Mouse (Mus musculus) cerebellum, adult 2 months (tissue): ENCODE measurements around the gene Cep85l. TPM values are rescaled to one million over a fixed set of nuclear protein-coding genes. Genes with fewer than 3 reads are reported as not detected.

Experiments
- DNase-seq, 2 experiments: peaks; one replicate each; pipeline ENCODE4 v3.0.0; 2021
- H3K27ac ChIP-seq: fragments of 200-500 bp; 2 replicates; pipeline ENCODE4 v1.5.1; 2012; ENCODE audit warnings: low read length, control low read depth, inconsistent platforms; ENCODE audit not compliant: insufficient read depth
- H3K27me3 ChIP-seq: fragments of 200-500 bp; 2 replicates; pipeline ENCODE4 v1.6.1; 2012; ENCODE audit warnings: inconsistent platforms, mild to moderate bottlenecking, low read length, moderate library complexity; ENCODE audit not compliant: control insufficient read depth, insufficient read depth
- H3K4me1 ChIP-seq: fragments of 200-500 bp; 2 replicates; pipeline ENCODE4 v1.6.1; 2011; ENCODE audit warnings: low read length; ENCODE audit not compliant: control insufficient read depth, insufficient read depth
- H3K4me3 ChIP-seq: fragments of 200-500 bp; replicated peaks from 2 replicates; pipeline ENCODE3; 2011; ENCODE audit warnings: mild to moderate bottlenecking, low read depth, low read length, control low read depth; ENCODE audit not compliant: insufficient read depth
- CTCF ChIP-seq: fragments of 200-500 bp; IDR thresholded peaks from 2 replicates; pipeline ENCODE4 v1.5.1; 2011; ENCODE audit warnings: low read depth, mild to moderate bottlenecking, control low read depth, low read length, moderate library complexity, borderline replicate concordance; ENCODE audit not compliant: insufficient read depth
- POLR2A ChIP-seq: fragments of 200-500 bp; IDR thresholded peaks from 2 replicates; pipeline ENCODE4 v1.6.1; 2011; ENCODE audit warnings: low read length, control low read depth, borderline replicate concordance; ENCODE audit not compliant: insufficient read depth
- WGBS: fragments of 180-500 bp; shearing (Covaris S2); methylation state at CpG from one replicate; pipeline ENCODE4 v1.1.7; 2018; 5-methylcytosine and 5-hydroxymethylcytosine counted together
- polyA plus RNA-seq: library from polyadenylated mRNA; depleted of rRNA; stranded (reverse); fragments of >200 nt; gene quantifications from 2 replicates; pipeline ENCODE4 v1.2.3, GENCODE M21; 2012

The Cep85l gene
- polyA plus RNA-seq, 1 experiment = 8.9 TPM

DNA sequence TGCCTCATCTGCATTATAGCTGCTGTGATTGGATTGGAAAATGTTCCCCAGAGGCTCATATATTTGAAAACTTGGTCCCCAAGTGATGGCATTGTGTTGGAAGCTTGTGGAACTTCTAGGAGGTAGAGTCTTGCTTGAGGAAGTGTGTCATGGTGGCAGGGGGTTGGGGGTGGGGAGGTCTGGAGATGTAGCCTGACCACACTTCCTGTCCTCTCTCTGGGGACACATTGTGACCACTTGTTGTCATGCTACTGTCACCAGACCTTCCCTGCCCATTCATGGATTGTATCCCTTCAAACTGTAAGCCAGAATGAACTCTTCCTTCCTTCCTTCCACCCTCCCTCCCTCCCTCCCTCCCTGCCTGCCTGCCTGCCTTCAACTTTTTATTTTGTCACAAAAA is 22.5 kb upstream of the Cep85l start:
- H3K4me1 ChIP-seq = no peaks in the 10 kb centered on the region; the same call in 1 of the 2 replicates
- no peak overlapping the region for H3K4me3 ChIP-seq
- TF ChIP-seq CTCF (no peak), POLR2A (no peak)
- no peak overlapping the region for H3K27ac ChIP-seq
- no peak for DNase-seq
- H3K27me3 ChIP-seq = no peaks in the 10 kb centered on the region

GRCm38 (mm10) chr10:53399053-53399452 is 19.3 kb upstream of the Cep85l start:
- no peak overlapping the region for H3K27ac ChIP-seq
- no peak for DNase-seq
- TF ChIP-seq POLR2A = no peak
- TF ChIP-seq CTCF = no peak
- 69% methylated on average over 3 of the region's 3 CpGs for WGBS
- H3K4me1 ChIP-seq = no peaks in the 10 kb centered on the region; the same call in 1 of the 2 replicates
- H3K27me3 ChIP-seq = no peaks in the 10 kb centered on the region
- H3K4me3 ChIP-seq = no peak overlapping the region

- Histone ChIP-seq H3K27ac (no peak overlapping the region), H3K4me3 (peak overlapping the region; percentile 25)
- peak; percentile 33 to 49 for DNase-seq
Measured at GRCm38 (mm10) chr10:53398540-53398902, 18.8 kb upstream of the Cep85l start.

DNA sequence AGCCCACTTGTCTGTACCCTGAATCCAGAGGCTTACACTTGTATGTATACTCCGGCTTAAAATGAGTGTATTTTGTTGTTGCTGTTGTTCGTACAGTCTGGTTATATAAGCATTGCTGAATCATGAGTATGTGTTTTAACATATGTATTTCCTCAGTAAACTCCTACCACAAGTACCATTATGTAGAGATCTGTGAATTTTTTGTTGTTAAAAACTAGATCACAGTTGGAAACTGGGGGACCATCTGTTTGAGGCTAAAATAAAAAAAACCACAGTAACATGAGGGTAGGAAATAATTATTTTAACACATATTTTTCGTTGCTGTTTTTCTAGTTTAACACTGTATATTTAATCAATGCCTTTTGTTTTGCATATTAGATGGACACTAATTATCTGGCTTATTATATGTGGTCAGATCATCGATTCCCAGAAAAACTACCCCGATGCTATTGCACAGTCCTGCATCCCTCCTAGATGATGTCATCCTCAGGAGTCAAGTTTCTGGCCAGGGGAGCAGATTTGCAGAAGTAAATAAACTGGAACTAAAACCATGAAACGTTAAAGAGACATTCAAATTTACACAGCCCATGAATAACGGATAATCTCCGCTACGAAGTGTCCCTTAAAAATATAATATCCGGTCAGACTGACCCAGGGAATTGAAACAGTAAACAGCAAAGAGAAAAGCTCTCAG is 18.2 kb upstream of the Cep85l start:
- DNase-seq = peak in 1 of 2 experiments; percentile 48
- WGBS = 25% methylated on average over 10 of the region's 10 CpGs
- TF ChIP-seq CTCF (no peak), POLR2A (no peak)
- Histone ChIP-seq H3K4me1 (no peaks in the 10 kb centered on the region; the same call in 1 of the 2 replicates), H3K27me3 (no peaks in the 10 kb centered on the region), H3K27ac (no peak overlapping the region), H3K4me3 (peak overlapping the region; percentile 25)

More at GRCm38 (mm10) chr10:53398540-53398902, 18.8 kb upstream of the Cep85l start:
- TF ChIP-seq CTCF (no peak), POLR2A (no peak)
- Histone ChIP-seq H3K27me3 (no peaks in the 10 kb centered on the region), H3K4me1 (no peaks in the 10 kb centered on the region; the same call in 1 of the 2 replicates)
- WGBS = 6% methylated on average over 9 of the region's 9 CpGs

GRCm38 (mm10) chr10:53394923-53395629 is 15.3 kb upstream of the Cep85l start:
- H3K4me1 ChIP-seq = no peaks in the 10 kb centered on the region; the same call in 1 of the 2 replicates
- DNase-seq = no peak
- 69% methylated on average over 9 of the region's 9 CpGs for WGBS
- no peak overlapping the region for H3K4me3 ChIP-seq
- H3K27ac ChIP-seq = no peak overlapping the region
- TF ChIP-seq POLR2A = no peak
- no peak for TF ChIP-seq CTCF
- no peaks in the 10 kb centered on the region for H3K27me3 ChIP-seq

DNA sequence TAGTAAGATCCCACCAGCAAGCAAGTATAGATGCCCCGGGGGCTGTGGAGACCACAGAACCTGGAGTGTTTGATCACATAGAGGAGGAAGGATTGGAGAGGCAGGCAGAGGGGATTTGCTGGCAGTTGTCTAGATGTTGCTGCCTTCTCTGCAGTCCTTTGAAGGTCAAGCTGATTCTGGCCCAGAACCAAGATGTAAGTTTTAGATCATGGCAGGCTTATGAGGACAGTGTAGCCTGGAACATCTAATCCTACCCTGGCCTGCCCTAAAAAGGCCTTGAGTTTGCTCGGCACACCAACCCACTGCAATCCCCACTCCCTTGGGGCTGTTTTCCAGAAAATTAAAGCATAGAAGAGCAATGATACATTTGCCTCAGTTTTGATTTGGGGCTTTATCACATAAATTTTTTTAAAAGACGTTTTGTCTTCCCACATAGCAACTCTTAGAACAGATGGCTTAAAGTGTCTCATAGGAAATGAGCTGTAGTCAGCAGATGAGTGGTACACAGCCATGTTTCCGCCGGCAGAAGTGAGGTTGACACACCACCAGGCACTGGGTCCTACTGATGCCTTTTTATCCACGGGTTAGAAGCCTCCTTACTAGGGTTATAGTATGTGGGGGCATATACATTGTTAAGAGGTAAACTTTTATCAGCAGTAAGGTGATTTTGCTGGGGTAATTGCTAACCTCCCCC is 8.6 kb upstream of the Cep85l start:
- no peak for DNase-seq
- Histone ChIP-seq H3K27me3 (no peaks in the 10 kb centered on the region), H3K27ac (no peak overlapping the region), H3K4me3 (no peak overlapping the region), H3K4me1 (no peaks in the 10 kb centered on the region)
- WGBS = 65% methylated on average over 6 of the region's 6 CpGs
- TF ChIP-seq CTCF (no peak), POLR2A (no peak)

DNA sequence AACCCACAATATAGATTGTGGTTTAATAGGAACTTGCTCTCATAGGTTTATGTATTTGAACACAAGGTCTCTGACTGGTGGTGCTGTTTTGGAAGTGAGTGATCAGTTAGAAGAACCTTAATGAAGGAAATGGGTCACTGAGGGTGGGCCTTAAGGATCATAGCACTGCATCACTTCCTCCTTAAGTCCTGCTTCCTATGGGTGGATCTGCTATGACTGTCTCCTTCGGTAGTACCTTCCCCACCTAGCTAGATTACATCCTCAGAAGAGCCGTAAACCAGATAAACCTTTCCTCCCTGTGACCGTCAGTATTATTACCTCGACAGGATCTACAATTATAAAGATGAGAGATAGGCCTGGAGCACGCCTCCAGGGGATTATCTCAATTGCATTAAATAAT is 5.7 kb upstream of the Cep85l start:
- Histone ChIP-seq H3K4me3 (no peak overlapping the region), H3K4me1 (no peaks in the 10 kb centered on the region), H3K27ac (no peak overlapping the region), H3K27me3 (no peaks in the 10 kb centered on the region)
- 91% methylated on average over 5 of the region's 5 CpGs for WGBS
- DNase-seq = no peak
- TF ChIP-seq POLR2A = no peak
- TF ChIP-seq CTCF = no peak
